Mouse (Mus musculus): ENCODE data around the gene Elf5. TPM values are rescaled to one million over a fixed set of nuclear protein-coding genes. Genes with fewer than 3 reads are reported as not detected.

Elf5 gene
- polyA plus RNA-seq, 1 experiment from 2014 or later = not detected

GRCm38 (mm10) chr2:103425456-103426063 is 14.1 kb downstream of the Elf5 start:
- Histone ChIP-seq H3K9ac (ENCODE audit: low read length) (no peak overlapping the region), H3K27ac (ENCODE audit: low read depth, low read length) (no peak overlapping the region), H3K27me3 (replicated peaks; ENCODE audit: control insufficient read depth, insufficient read depth, low read length) (no peaks in the 10 kb centered on the region), H3K4me1 (ENCODE audit: control insufficient read depth, insufficient read depth, low read length) (peaks cover 2% of the 10 kb centered on the region; the same call in 1 of the 2 replicates), H3K36me3 (ENCODE audit: control insufficient read depth, insufficient read depth, low read length) (no peaks in the 10 kb centered on the region), H3K9me3 (replicated peaks; ENCODE audit: control insufficient read depth, low read length) (no peaks in the 10 kb centered on the region), H3K4me2 (ENCODE audit: low read length) (no peak overlapping the region), H3K4me3 (ENCODE audit: low read depth, low read length) (no peak overlapping the region)
- ATAC-seq (no peak), DNase-seq (ENCODE audit: low spot score) (no peak)
- WGBS = 84% methylated on average over 11 of the region's 11 CpGs

GRCm38 (mm10) chr2:103428356-103428755 is 16.9 kb downstream of the Elf5 start:
- no peaks in the 10 kb centered on the region for H3K36me3 ChIP-seq (ENCODE audit: control insufficient read depth, insufficient read depth, low read length)
- H3K9ac ChIP-seq (ENCODE audit: low read length) = no peak overlapping the region
- 91% methylated on average over 3 of the region's 3 CpGs for WGBS
- no peak overlapping the region for H3K4me2 ChIP-seq (ENCODE audit: low read length)
- H3K27ac ChIP-seq (ENCODE audit: low read depth, low read length) = no peak overlapping the region
- ATAC-seq (no peak), DNase-seq (ENCODE audit: low spot score) (no peak)
- H3K4me1 ChIP-seq (ENCODE audit: control insufficient read depth, insufficient read depth, low read length) = peaks cover 2% of the 10 kb centered on the region; the same call in 1 of the 2 replicates
- H3K4me3 ChIP-seq (ENCODE audit: low read depth, low read length) = no peak overlapping the region
- no peaks in the 10 kb centered on the region for H3K27me3 ChIP-seq (replicated peaks; ENCODE audit: control insufficient read depth, insufficient read depth, low read length)
- no peaks in the 10 kb centered on the region for H3K9me3 ChIP-seq (replicated peaks; ENCODE audit: control insufficient read depth, low read length)

- H3K36me3 ChIP-seq (ENCODE audit: control insufficient read depth, insufficient read depth, low read length) = no peaks in the 10 kb centered on the region
- ATAC-seq (no peak), DNase-seq (ENCODE audit: low spot score) (no peak)
- H3K4me3 ChIP-seq (ENCODE audit: low read depth, low read length) = no peak overlapping the region
- H3K27ac ChIP-seq (ENCODE audit: low read depth, low read length) = no peak overlapping the region
- no peaks in the 10 kb centered on the region for H3K27me3 ChIP-seq (replicated peaks; ENCODE audit: control insufficient read depth, insufficient read depth, low read length)
- 62% methylated on average over 1 of the region's 1 CpGs for WGBS
- H3K4me1 ChIP-seq (ENCODE audit: control insufficient read depth, insufficient read depth, low read length) = no peaks in the 10 kb centered on the region
- H3K9me3 ChIP-seq (replicated peaks; ENCODE audit: control insufficient read depth, low read length) = no peaks in the 10 kb centered on the region
- no peak overlapping the region for H3K4me2 ChIP-seq (ENCODE audit: low read length)
- H3K9ac ChIP-seq (ENCODE audit: low read length) = no peak overlapping the region
Observed at GRCm38 (mm10) chr2:103430712-103431111, 19.2 kb downstream of the Elf5 start.

GRCm38 (mm10) chr2:103432695-103433275 is 21.3 kb downstream of the Elf5 start:
- Histone ChIP-seq H3K4me2 (ENCODE audit: low read length) (no peak overlapping the region), H3K4me1 (ENCODE audit: control insufficient read depth, insufficient read depth, low read length) (no peaks in the 10 kb centered on the region), H3K36me3 (ENCODE audit: control insufficient read depth, insufficient read depth, low read length) (no peaks in the 10 kb centered on the region), H3K27me3 (replicated peaks; ENCODE audit: control insufficient read depth, insufficient read depth, low read length) (no peaks in the 10 kb centered on the region), H3K4me3 (ENCODE audit: low read depth, low read length) (no peak overlapping the region), H3K27ac (ENCODE audit: low read depth, low read length) (no peak overlapping the region), H3K9ac (ENCODE audit: low read length) (no peak overlapping the region), H3K9me3 (replicated peaks; ENCODE audit: control insufficient read depth, low read length) (no peaks in the 10 kb centered on the region)
- ATAC-seq (no peak), DNase-seq (ENCODE audit: low spot score) (no peak)
- WGBS = 87% methylated on average over 8 of the region's 8 CpGs

- H3K4me1 ChIP-seq (ENCODE audit: control insufficient read depth, insufficient read depth, low read length) = no peaks in the 10 kb centered on the region
- no peak overlapping the region for H3K4me3 ChIP-seq (ENCODE audit: low read depth, low read length)
- H3K9me3 ChIP-seq (replicated peaks; ENCODE audit: control insufficient read depth, low read length) = no peaks in the 10 kb centered on the region
- H3K4me2 ChIP-seq (ENCODE audit: low read length) = no peak overlapping the region
- no peak for ATAC-seq
- no peak overlapping the region for H3K9ac ChIP-seq (ENCODE audit: low read length)
- 82% methylated on average over 2 of the region's 2 CpGs for WGBS
- DNase-seq (ENCODE audit: low spot score) = no peak
- H3K36me3 ChIP-seq (ENCODE audit: control insufficient read depth, insufficient read depth, low read length) = no peaks in the 10 kb centered on the region
- no peak overlapping the region for H3K27ac ChIP-seq (ENCODE audit: low read depth, low read length)
- H3K27me3 ChIP-seq (replicated peaks; ENCODE audit: control insufficient read depth, insufficient read depth, low read length) = no peaks in the 10 kb centered on the region
Observed at GRCm38 (mm10) chr2:103435110-103435509, 23.6 kb downstream of the Elf5 start.

GRCm38 (mm10) chr2:103436534-103436933 is 25.0 kb downstream of the Elf5 start:
- Histone ChIP-seq H3K36me3 (ENCODE audit: control insufficient read depth, insufficient read depth, low read length) (no peaks in the 10 kb centered on the region), H3K4me3 (ENCODE audit: low read depth, low read length) (no peak overlapping the region), H3K9me3 (replicated peaks; ENCODE audit: control insufficient read depth, low read length) (no peaks in the 10 kb centered on the region), H3K27ac (ENCODE audit: low read depth, low read length) (no peak overlapping the region), H3K4me2 (ENCODE audit: low read length) (no peak overlapping the region), H3K27me3 (replicated peaks; ENCODE audit: control insufficient read depth, insufficient read depth, low read length) (no peaks in the 10 kb centered on the region), H3K4me1 (ENCODE audit: control insufficient read depth, insufficient read depth, low read length) (no peaks in the 10 kb centered on the region), H3K9ac (ENCODE audit: low read length) (no peak overlapping the region)
- ATAC-seq (no peak), DNase-seq (ENCODE audit: low spot score) (no peak)
- 75% methylated on average over 5 of the region's 5 CpGs for WGBS

- WGBS = 90% methylated on average over 11 of the region's 11 CpGs
- no peaks in the 10 kb centered on the region for H3K4me1 ChIP-seq (ENCODE audit: control insufficient read depth, insufficient read depth, low read length)
- no peak; the same call in 1 of the 2 replicates for ATAC-seq
- H3K9ac ChIP-seq (ENCODE audit: low read length) = no peak overlapping the region
- H3K4me3 ChIP-seq (ENCODE audit: low read depth, low read length) = no peak overlapping the region
- H3K27ac ChIP-seq (ENCODE audit: low read depth, low read length) = no peak overlapping the region
- no peak overlapping the region for H3K4me2 ChIP-seq (ENCODE audit: low read length)
- H3K27me3 ChIP-seq (replicated peaks; ENCODE audit: control insufficient read depth, insufficient read depth, low read length) = no peaks in the 10 kb centered on the region
- no peaks in the 10 kb centered on the region for H3K36me3 ChIP-seq (ENCODE audit: control insufficient read depth, insufficient read depth, low read length)
- no peaks in the 10 kb centered on the region for H3K9me3 ChIP-seq (replicated peaks; ENCODE audit: control insufficient read depth, low read length)
- DNase-seq (ENCODE audit: low spot score) = no peak
Observed at GRCm38 (mm10) chr2:103439071-103439622, 27.7 kb downstream of the Elf5 start.

- H3K9ac ChIP-seq (ENCODE audit: low read length) = 0 out of 2 replicates have a peak overlapping the region, but pooled peaks have one; percentile 26
- peak overlapping the region; percentile 10; the same call in 1 of the 2 replicates for H3K4me3 ChIP-seq (ENCODE audit: low read depth, low read length)
- DNase-seq (ENCODE audit: low spot score) (peak; percentile 91), ATAC-seq (peak; percentile 68; the same call in 1 of the 2 replicates)
- H3K9me3 ChIP-seq (replicated peaks; ENCODE audit: control insufficient read depth, low read length) = no peaks in the 10 kb centered on the region
- 4% methylated on average over 12 of the region's 12 CpGs for WGBS
- no peaks in the 10 kb centered on the region for H3K4me1 ChIP-seq (ENCODE audit: control insufficient read depth, insufficient read depth, low read length)
- no peaks in the 10 kb centered on the region for H3K27me3 ChIP-seq (replicated peaks; ENCODE audit: control insufficient read depth, insufficient read depth, low read length)
- H3K36me3 ChIP-seq (ENCODE audit: control insufficient read depth, insufficient read depth, low read length) = no peaks in the 10 kb centered on the region
- no peak overlapping the region for H3K27ac ChIP-seq (ENCODE audit: low read depth, low read length)
- H3K4me2 ChIP-seq (ENCODE audit: low read length) = peak overlapping the region; percentile 44
Observed at GRCm38 (mm10) chr2:103439710-103440109, 28.2 kb downstream of the Elf5 start.

GRCm38 (mm10) chr2:103445776-103446175 is 34.3 kb downstream of the Elf5 start:
- no peak overlapping the region for H3K9ac ChIP-seq (ENCODE audit: low read length)
- ATAC-seq (peak; percentile 23; the same call in 1 of the 2 replicates), DNase-seq (ENCODE audit: low spot score) (peak; percentile 67)
- H3K4me2 ChIP-seq (ENCODE audit: low read length) = no peak overlapping the region
- H3K27ac ChIP-seq (ENCODE audit: low read depth, low read length) = no peak overlapping the region
- no peaks in the 10 kb centered on the region for H3K4me1 ChIP-seq (ENCODE audit: control insufficient read depth, insufficient read depth, low read length)
- H3K27me3 ChIP-seq (replicated peaks; ENCODE audit: control insufficient read depth, insufficient read depth, low read length) = no peaks in the 10 kb centered on the region
- H3K4me3 ChIP-seq (ENCODE audit: low read depth, low read length) = no peak overlapping the region
- 65% methylated on average over 6 of the region's 6 CpGs for WGBS
- H3K9me3 ChIP-seq (replicated peaks; ENCODE audit: control insufficient read depth, low read length) = no peaks in the 10 kb centered on the region
- H3K36me3 ChIP-seq (ENCODE audit: control insufficient read depth, insufficient read depth, low read length) = no peaks in the 10 kb centered on the region
